Mouse (Mus musculus) C2C12 (cell line): Measurements from ENCODE around the gene Cpm.

ENCODE experiments used
- CTCF ChIP-seq: IDR thresholded peaks from one replicate; pipeline ENCODE4 v1.5.1; 2011; ENCODE audit not compliant: control insufficient read depth, insufficient read depth, insufficient read length
- MAX ChIP-seq: IDR thresholded peaks from one replicate; pipeline ENCODE4 v1.6.1; 2011; ENCODE audit warnings: mild to moderate bottlenecking, control low read depth
- MYOG ChIP-seq: IDR thresholded peaks from one replicate; pipeline ENCODE4 v1.6.1; 2011; ENCODE audit not compliant: control insufficient read depth, insufficient read length; ENCODE audit errors: extremely low read depth

DNA sequence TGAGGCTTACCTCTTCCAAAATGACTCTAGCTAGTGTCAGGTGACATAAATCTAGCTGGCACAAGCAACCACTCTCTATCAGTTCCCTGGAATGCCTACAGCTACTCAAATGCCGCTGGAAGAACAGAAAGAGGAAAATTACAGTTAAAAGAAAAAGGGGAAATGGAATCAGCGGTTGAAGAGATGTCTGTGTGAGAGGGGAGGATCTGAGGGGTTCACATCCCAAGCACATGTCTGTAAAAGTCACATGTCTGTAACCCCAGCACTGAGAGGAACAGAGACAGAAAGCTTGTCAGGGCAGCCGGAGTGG is 47.6 kb upstream of the Cpm start:
- TF ChIP-seq CTCF (no peak), MYOG (no peak), MAX (no peak)
